Mouse (Mus musculus) midbrain, postnatal 0 days (tissue): ENCODE results near the gene BC052040. TPM values are rescaled to one million over a fixed set of nuclear protein-coding genes. Genes with fewer than 3 reads are reported as not detected.
A peak's percentile ranks its signal among the peaks of the same experiment; 100 is the strongest.

ENCODE experiments used
- ATAC-seq: fragments of 200-750 bp; cut with Nextera tagmentation; 2 replicates; pipeline ENCODE4 v1.8.0; 2017; ENCODE audit warnings: moderate number of reproducible peaks, mild to moderate bottlenecking, moderate TSS enrichment, moderate library complexity; ENCODE audit not compliant: low FRiP score
- DNase-seq: peaks from one replicate; pipeline ENCODE4 v3.0.0-alpha.2; 2015; ENCODE audit warnings: low spot score
- H3K27ac ChIP-seq: fragments of 300-500 bp; sonication (generic); 2 replicates; pipeline ENCODE4 v1.5.1; 2014; ENCODE audit warnings: low read depth, mild to moderate bottlenecking, low read length, mixed read lengths
- H3K27me3 ChIP-seq: fragments of 300-500 bp; sonication (generic); 2 replicates; pipeline ENCODE4 v1.6.1; 2014; ENCODE audit warnings: low read length, control low read depth, mixed read lengths; ENCODE audit not compliant: insufficient read depth
- H3K36me3 ChIP-seq: fragments of 300-500 bp; sonication (generic); 2 replicates; pipeline ENCODE4 v1.6.1; 2014; ENCODE audit warnings: low read length, control low read depth, mixed read lengths; ENCODE audit not compliant: insufficient read depth
- H3K4me1 ChIP-seq: fragments of 300-500 bp; sonication (generic); 2 replicates; pipeline ENCODE4 v1.6.1; 2014; ENCODE audit warnings: mild to moderate bottlenecking, control low read depth, antibody characterized with exemption, low read length, mixed read lengths; ENCODE audit not compliant: insufficient read depth
- H3K4me2 ChIP-seq: fragments of 300-500 bp; sonication (generic); 2 replicates; pipeline ENCODE4 v1.6.1; 2014; ENCODE audit warnings: low read depth, mild to moderate bottlenecking, low read length, mixed read lengths; ENCODE audit not compliant: poor library complexity, severe bottlenecking
- H3K4me3 ChIP-seq: fragments of 300-500 bp; sonication (generic); 2 replicates; pipeline ENCODE4 v1.5.1; 2014; ENCODE audit warnings: low read depth, mild to moderate bottlenecking, low read length, moderate library complexity
- H3K9ac ChIP-seq: fragments of 300-500 bp; sonication (generic); replicated peaks from 2 replicates; pipeline ENCODE4 v1.6.1; 2014; ENCODE audit warnings: mild to moderate bottlenecking, low read length, moderate library complexity, mixed read lengths; ENCODE audit not compliant: poor library complexity, severe bottlenecking
- H3K9me3 ChIP-seq: fragments of 300-500 bp; sonication (generic); 2 replicates; pipeline ENCODE4 v1.6.1; 2016; ENCODE audit warnings: low read length, control low read depth
- CTCF ChIP-seq: IDR thresholded peaks from 2 replicates; pipeline ENCODE4 v1.5.1; 2016; ENCODE audit warnings: antibody characterized with exemption, mild to moderate bottlenecking
- WGBS: fragments of 180-500 bp; shearing (Covaris S2); extraction: QIAGEN DNeasy Blood & Tissue Kit; methylation state at CpG from one replicate; pipeline ENCODE4 v1.1.7; 2014; 5-methylcytosine and 5-hydroxymethylcytosine counted together
- polyA plus RNA-seq: library from polyadenylated mRNA; unstranded; fragments of >200 nt; fragmentation: Nextera tagmentation; extraction: Ambion mirVana; gene quantifications from 2 replicates; pipeline ENCODE4 v1.2.1, GENCODE M21; 2015
- total RNA-seq: library from RNA; depleted of rRNA; stranded (reverse); fragments of >200 nt; gene quantifications from 2 replicates; pipeline ENCODE4 v1.2.3, GENCODE M21; 2014

BC052040 gene
- total and polyA plus RNA-seq, 2 experiments from 2014 or later = 16.1 to 17.3 TPM

DNA sequence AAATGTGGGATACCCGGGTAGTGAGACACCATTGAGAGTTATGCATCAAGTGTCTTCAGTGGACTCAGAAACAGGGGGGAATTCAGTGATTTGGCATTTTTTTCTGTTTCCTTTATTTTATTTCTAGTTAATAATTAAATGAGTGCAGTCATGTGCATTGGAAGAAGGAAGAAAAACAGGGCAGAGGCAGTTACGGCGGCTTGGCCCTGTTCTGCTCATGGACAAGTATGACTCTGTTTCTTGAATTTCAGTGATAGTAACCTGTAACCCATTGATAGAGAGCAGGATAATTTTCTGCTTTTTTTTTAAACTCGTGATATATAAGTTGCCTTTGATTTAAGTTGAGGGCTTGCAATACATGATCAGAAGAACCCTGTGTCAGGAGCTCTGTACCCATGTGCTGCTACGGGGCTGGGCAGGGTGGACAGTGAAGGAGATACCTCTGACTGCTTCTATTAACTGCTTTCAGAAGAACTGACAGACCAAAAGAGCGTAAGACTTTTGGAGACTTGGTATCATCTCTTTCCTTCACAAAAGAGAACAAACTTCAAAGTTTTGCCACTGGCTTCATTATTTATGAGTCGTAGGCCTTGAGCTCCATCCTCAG is 91.6 kb downstream of the BC052040 start:
- Histone ChIP-seq H3K9me3 (no peaks in the 10 kb centered on the region), H3K27me3 (no peaks in the 10 kb centered on the region), H3K4me2 (no peak overlapping the region), H3K9ac (no peak overlapping the region), H3K4me1 (no peaks in the 10 kb centered on the region), H3K27ac (no peak overlapping the region), H3K36me3 (no peaks in the 10 kb centered on the region), H3K4me3 (no peak overlapping the region)
- no peak for ATAC-seq
- no peak for DNase-seq
- no peak for TF ChIP-seq CTCF
- WGBS = 86% methylated on average over 7 of the region's 7 CpGs

- Histone ChIP-seq H3K36me3 (no peaks in the 10 kb centered on the region), H3K4me1 (no peaks in the 10 kb centered on the region), H3K9me3 (no peaks in the 10 kb centered on the region), H3K4me3 (no peak overlapping the region), H3K27ac (no peak overlapping the region), H3K27me3 (no peaks in the 10 kb centered on the region), H3K4me2 (no peak overlapping the region), H3K9ac (no peak overlapping the region)
- ATAC-seq (no peak), DNase-seq (no peak)
- TF ChIP-seq CTCF = no peak
- 74% methylated on average over 5 of the region's 5 CpGs for WGBS
Measured at GRCm38 (mm10) chr2:115678786-115679185, 97.3 kb downstream of the BC052040 start.

GRCm38 (mm10) chr2:115685250-115685649 is 103.7 kb downstream of the BC052040 start:
- H3K4me3 ChIP-seq = no peak overlapping the region
- no peaks in the 10 kb centered on the region for H3K9me3 ChIP-seq
- DNase-seq (no peak), ATAC-seq (no peak)
- no peak for TF ChIP-seq CTCF
- no peak overlapping the region for H3K4me2 ChIP-seq
- H3K27me3 ChIP-seq = no peaks in the 10 kb centered on the region
- H3K4me1 ChIP-seq = no peaks in the 10 kb centered on the region
- WGBS = 83% methylated on average over 3 of the region's 3 CpGs
- no peak overlapping the region for H3K27ac ChIP-seq
- H3K9ac ChIP-seq = no peak overlapping the region
- no peaks in the 10 kb centered on the region for H3K36me3 ChIP-seq

- ATAC-seq (no peak), DNase-seq (no peak)
- H3K27ac ChIP-seq = no peak overlapping the region
- H3K4me3 ChIP-seq = no peak overlapping the region
- H3K36me3 ChIP-seq = no peaks in the 10 kb centered on the region
- 90% methylated on average over 4 of the region's 4 CpGs for WGBS
- no peak overlapping the region for H3K4me2 ChIP-seq
- TF ChIP-seq CTCF = no peak
- H3K27me3 ChIP-seq = no peaks in the 10 kb centered on the region
- H3K9ac ChIP-seq = no peak overlapping the region
- no peaks in the 10 kb centered on the region for H3K4me1 ChIP-seq
- no peaks in the 10 kb centered on the region for H3K9me3 ChIP-seq
Measured at GRCm38 (mm10) chr2:115687612-115688011, 106.1 kb downstream of the BC052040 start.

GRCm38 (mm10) chr2:115688282-115688681 is 106.8 kb downstream of the BC052040 start:
- no peaks in the 10 kb centered on the region for H3K27me3 ChIP-seq
- TF ChIP-seq CTCF = no peak
- H3K36me3 ChIP-seq = no peaks in the 10 kb centered on the region
- no peaks in the 10 kb centered on the region for H3K4me1 ChIP-seq
- DNase-seq (peak; percentile 66), ATAC-seq (0 out of 2 replicates have a peak, but pooled peaks have one; percentile 34)
- H3K4me3 ChIP-seq = no peak overlapping the region
- no peak overlapping the region for H3K9ac ChIP-seq
- no peaks in the 10 kb centered on the region for H3K9me3 ChIP-seq
- H3K27ac ChIP-seq = no peak overlapping the region
- no peak overlapping the region for H3K4me2 ChIP-seq
- WGBS = 63% methylated on average over 6 of the region's 6 CpGs

DNA sequence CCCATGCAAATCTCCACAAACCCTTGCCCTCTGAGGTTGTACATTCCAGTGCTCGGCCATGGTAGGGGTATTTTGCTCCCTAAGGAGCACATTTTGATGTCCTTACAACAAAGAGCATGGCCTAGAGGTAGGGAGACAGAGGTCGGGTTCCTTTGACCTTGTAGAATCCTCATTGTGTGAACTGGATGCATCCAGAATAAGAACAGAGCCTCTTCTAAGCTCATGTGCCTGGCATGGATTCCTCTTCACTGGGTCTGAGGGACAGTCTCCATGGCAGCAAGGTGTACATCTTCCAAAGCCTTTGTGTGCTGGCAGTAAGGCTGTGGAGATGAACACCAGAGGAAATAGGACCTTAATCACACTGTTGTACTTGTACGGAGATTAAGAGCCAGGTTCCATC is 112.3 kb downstream of the BC052040 start:
- no peak for ATAC-seq

More for the DNA sequence above, 112.3 kb downstream of the BC052040 start:
- Histone ChIP-seq H3K9me3 (no peaks in the 10 kb centered on the region), H3K4me3 (no peak overlapping the region), H3K27me3 (no peaks in the 10 kb centered on the region), H3K9ac (no peak overlapping the region), H3K36me3 (no peaks in the 10 kb centered on the region), H3K4me2 (no peak overlapping the region), H3K4me1 (no peaks in the 10 kb centered on the region), H3K27ac (no peak overlapping the region)
- 58% methylated on average over 3 of the region's 3 CpGs for WGBS
- no peak for TF ChIP-seq CTCF
- DNase-seq = no peak
